17 mouse cellular contexts compared by ENCODE assay signal in the genomic region with DNA sequence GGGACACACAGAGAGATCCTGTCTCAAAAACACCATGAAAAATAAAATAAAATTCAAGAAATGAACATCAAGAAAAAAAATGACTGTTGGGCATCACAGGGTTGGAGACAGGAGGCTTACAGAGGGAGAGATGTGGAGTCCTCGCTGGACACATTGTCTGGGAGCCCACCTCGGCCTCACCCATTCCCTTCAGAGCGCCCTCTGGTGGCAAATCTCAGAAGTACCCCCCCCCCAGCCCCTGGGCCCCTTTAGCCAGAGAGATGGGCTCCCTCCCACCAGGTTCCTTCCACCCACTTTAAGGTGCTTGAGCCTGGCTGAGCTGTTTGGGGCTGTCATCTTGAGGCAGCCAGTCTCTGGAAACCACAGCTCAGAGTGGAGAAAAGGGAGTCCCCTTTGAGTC.
DNase-seq lines count a peak whose midpoint lies in the region; ATAC-seq and TF ChIP-seq lines count a peak whose summit lies in the region.
"Had no signal": no experiment of that assay in that cellular context is flagged by ENCODE, and none has a peak within 500 bp of the region (broad histone marks: within the 10 kb centered on the region; RNA-seq: fewer than 3 reads in every experiment).

No protein-coding gene starts in this region.

- no peaks in the 10 kb centered on the region for H3K27me3 ChIP-seq in kidney, adult 2 months (replicated peaks; ENCODE audit: control insufficient read depth, insufficient read depth, low read length)
- H3K27me3 ChIP-seq in midbrain, postnatal 0 days (ENCODE audit: insufficient read depth, low read length) = no peaks in the 10 kb centered on the region
- H3K27me3 ChIP-seq in midbrain, embryonic 11.5 days (ENCODE audit: control insufficient read depth, insufficient read depth, low read length) = no peaks in the 10 kb centered on the region
- H3K27me3 ChIP-seq: stomach, embryonic 15.5 days had no signal

- H3K9ac ChIP-seq in midbrain, postnatal 0 days (replicated peaks; ENCODE audit: low read length, poor library complexity, severe bottlenecking) = no peak overlapping the region
- H3K9ac ChIP-seq in midbrain, embryonic 11.5 days (ENCODE audit: low read length) = no peak overlapping the region
- H3K9ac ChIP-seq: midbrain, embryonic 12.5 days; stomach, embryonic 15.5 days had no signal

- no peaks in the 10 kb centered on the region for H3K9me3 ChIP-seq in midbrain, postnatal 0 days (ENCODE audit: low read length)
- H3K9me3 ChIP-seq in midbrain, embryonic 11.5 days (ENCODE audit: control insufficient read depth, low read length) = no peaks in the 10 kb centered on the region
- H3K9me3 ChIP-seq: midbrain, embryonic 12.5 days; stomach, embryonic 15.5 days had no signal

- no peak for TF ChIP-seq POLR2A in kidney, adult 2 months (IDR thresholded peaks at IDR 0.05; ENCODE audit: low read depth, low read length)
- no peak for TF ChIP-seq POLR2A in brain, embryonic 14.5 days (IDR thresholded peaks at IDR 0.05; ENCODE audit: borderline replicate concordance, extremely low read depth, insufficient read depth, insufficient read length, poor library complexity, severe bottlenecking)

- no peak for DNase-seq in kidney, adult 2 months
- DNase-seq in kidney, postnatal 25 days = no peak
- no peak for DNase-seq in midbrain, postnatal 0 days (ENCODE audit: low spot score)
- no peak for DNase-seq in midbrain, embryonic 11.5 days (ENCODE audit: low spot score, missing footprints)
- DNase-seq in brain, embryonic 14.5 days (ENCODE audit: low read depth) = no peak
- DNase-seq in left cerebral cortex, adult 18-20 months (ENCODE audit: low spot score in 2 of 2) = no peak
- DNase-seq: adrenal gland, postnatal 10 days; cerebellum, adult 2 months; embryo, embryonic 11 days; gastrocnemius, postnatal 36 days; heart, postnatal 36 days; lung, postnatal 14 days; spleen, adult 18-20 months had no signal

- TF ChIP-seq CTCF in kidney, adult 2 months (conservative IDR thresholded peaks at IDR 0.05; ENCODE audit: insufficient read depth, insufficient read length, low read depth, low read length) = 0 out of 2 replicates have a peak, but pooled peaks have one; percentile 11
- peak; percentile 42 for TF ChIP-seq CTCF in midbrain, postnatal 0 days (IDR thresholded peaks at IDR 0.05)
- peak; percentile 22; the same call in 1 of the 2 replicates for TF ChIP-seq CTCF in brain, embryonic 14.5 days (IDR thresholded peaks at IDR 0.05; ENCODE audit: borderline replicate concordance, extremely low read depth, insufficient read depth, insufficient read length)

- no peak for ATAC-seq in midbrain, postnatal 0 days (ENCODE audit: low FRiP score)
- no peak for ATAC-seq in midbrain, embryonic 11.5 days (ENCODE audit: low FRiP score)
- ATAC-seq in megakaryocyte progenitor cell, adult 5-6 weeks (replicated peaks; ENCODE audit: poor library complexity) = 0 out of 2 replicates have a peak, but pooled peaks have one; percentile 50

- H3K4me3 ChIP-seq in kidney, adult 2 months (ENCODE audit: insufficient read depth, low read depth, low read length) = no peak overlapping the region
- H3K4me3 ChIP-seq in midbrain, postnatal 0 days (ENCODE audit: low read depth, low read length) = no peak overlapping the region
- no peak overlapping the region for H3K4me3 ChIP-seq in midbrain, embryonic 11.5 days (ENCODE audit: low read depth, low read length)
- H3K4me3 ChIP-seq: midbrain, embryonic 12.5 days; stomach, embryonic 15.5 days had no signal

- WGBS in kidney, adult 2 months = 37% methylated on average over 3 of the region's 3 CpGs
- 39% methylated on average over 3 of the region's 3 CpGs for WGBS in midbrain, postnatal 0 days
- 16% methylated on average over 3 of the region's 3 CpGs for WGBS in midbrain, embryonic 11.5 days

- H3K4me1 ChIP-seq in kidney, adult 2 months (ENCODE audit: control insufficient read depth, insufficient read depth, low read length) = no peaks in the 10 kb centered on the region
- 0 out of 2 replicates have a peak, but pooled peaks cover 3% of the 10 kb centered on the region for H3K4me1 ChIP-seq in midbrain, postnatal 0 days (ENCODE audit: insufficient read depth, low read length)
- peaks cover 33% of the 10 kb centered on the region for H3K4me1 ChIP-seq in midbrain, embryonic 11.5 days (ENCODE audit: control insufficient read depth, insufficient read depth, low read length)

- no peaks in the 10 kb centered on the region for H3K36me3 ChIP-seq in kidney, adult 2 months (ENCODE audit: control insufficient read depth, insufficient read depth, low read length)
- no peaks in the 10 kb centered on the region for H3K36me3 ChIP-seq in midbrain, postnatal 0 days (ENCODE audit: insufficient read depth, low read length)
- no peaks in the 10 kb centered on the region for H3K36me3 ChIP-seq in midbrain, embryonic 11.5 days (ENCODE audit: control insufficient read depth, insufficient read depth, low read length)
- H3K36me3 ChIP-seq: midbrain, embryonic 12.5 days; stomach, embryonic 15.5 days had no signal

- no peak overlapping the region for H3K4me2 ChIP-seq in midbrain, postnatal 0 days (ENCODE audit: low read depth, low read length, poor library complexity, severe bottlenecking)
- no peak overlapping the region for H3K4me2 ChIP-seq in midbrain, embryonic 11.5 days
- H3K4me2 ChIP-seq: heart, embryonic 11.5 days; midbrain, embryonic 12.5 days; stomach, embryonic 15.5 days had no signal

- H3K27ac ChIP-seq in kidney, adult 2 months (ENCODE audit: insufficient read depth, low read depth, low read length) = no peak overlapping the region
- H3K27ac ChIP-seq in midbrain, postnatal 0 days (ENCODE audit: low read depth, low read length) = no peak overlapping the region
- no peak overlapping the region for H3K27ac ChIP-seq in midbrain, embryonic 11.5 days (ENCODE audit: low read depth, low read length)
- H3K27ac ChIP-seq: midbrain, embryonic 12.5 days; stomach, embryonic 15.5 days had no signal
